Mouse (Mus musculus) spleen, adult 2 months (tissue): Measurements from ENCODE around the gene Aqp11.

Source experiments
- CTCF ChIP-seq: fragments of 200-500 bp; IDR thresholded peaks from 2 replicates; pipeline ENCODE4 v1.5.1; 2011; ENCODE audit warnings: mild to moderate bottlenecking, inconsistent platforms; ENCODE audit not compliant: insufficient read depth, insufficient read length, insufficient replicate concordance; ENCODE audit errors: extremely low read depth
- POLR2A ChIP-seq: fragments of 200-500 bp; IDR thresholded peaks from 2 replicates; pipeline ENCODE4 v1.6.1; 2011; ENCODE audit warnings: low read depth, low read length, inconsistent platforms

DNA sequence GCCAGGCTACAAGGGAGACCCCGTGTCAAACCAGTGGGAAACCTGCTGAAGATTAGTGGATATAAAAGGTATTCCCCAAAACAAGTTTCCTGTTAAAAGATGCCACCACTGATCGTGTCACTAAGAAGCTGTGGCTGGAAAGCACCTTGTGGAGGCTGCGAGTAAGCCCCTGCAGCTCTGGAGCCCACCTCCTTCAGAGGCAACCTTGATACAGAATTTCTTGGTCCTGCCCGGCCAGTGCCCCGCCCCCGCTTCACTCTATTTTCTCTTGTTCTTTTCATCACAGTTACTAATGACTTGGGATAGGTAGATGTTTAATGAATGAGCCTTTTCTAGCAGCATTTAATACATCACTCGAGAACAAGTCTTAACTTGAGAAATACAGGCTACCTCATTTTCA is 12.0 kb downstream of the Aqp11 start:
- TF ChIP-seq POLR2A, result no peak
- no peak for TF ChIP-seq CTCF
